Mouse (Mus musculus) c-Kit-positive CD71-positive TER-119-negative erythroid progenitor cells, embryonic 14.5 days (primary cell): ENCODE results near the gene St6galnac5.

ENCODE experiments used
- DNase-seq: peaks from one replicate; pipeline ENCODE4 v3.0.0-alpha.2; 2013; ENCODE audit warnings: low read depth

The St6galnac5 gene

GRCm38 (mm10) chr3:152867654-152868525 lies 114.2 kb downstream of the St6galnac5 start:
- no peak for DNase-seq

DNA sequence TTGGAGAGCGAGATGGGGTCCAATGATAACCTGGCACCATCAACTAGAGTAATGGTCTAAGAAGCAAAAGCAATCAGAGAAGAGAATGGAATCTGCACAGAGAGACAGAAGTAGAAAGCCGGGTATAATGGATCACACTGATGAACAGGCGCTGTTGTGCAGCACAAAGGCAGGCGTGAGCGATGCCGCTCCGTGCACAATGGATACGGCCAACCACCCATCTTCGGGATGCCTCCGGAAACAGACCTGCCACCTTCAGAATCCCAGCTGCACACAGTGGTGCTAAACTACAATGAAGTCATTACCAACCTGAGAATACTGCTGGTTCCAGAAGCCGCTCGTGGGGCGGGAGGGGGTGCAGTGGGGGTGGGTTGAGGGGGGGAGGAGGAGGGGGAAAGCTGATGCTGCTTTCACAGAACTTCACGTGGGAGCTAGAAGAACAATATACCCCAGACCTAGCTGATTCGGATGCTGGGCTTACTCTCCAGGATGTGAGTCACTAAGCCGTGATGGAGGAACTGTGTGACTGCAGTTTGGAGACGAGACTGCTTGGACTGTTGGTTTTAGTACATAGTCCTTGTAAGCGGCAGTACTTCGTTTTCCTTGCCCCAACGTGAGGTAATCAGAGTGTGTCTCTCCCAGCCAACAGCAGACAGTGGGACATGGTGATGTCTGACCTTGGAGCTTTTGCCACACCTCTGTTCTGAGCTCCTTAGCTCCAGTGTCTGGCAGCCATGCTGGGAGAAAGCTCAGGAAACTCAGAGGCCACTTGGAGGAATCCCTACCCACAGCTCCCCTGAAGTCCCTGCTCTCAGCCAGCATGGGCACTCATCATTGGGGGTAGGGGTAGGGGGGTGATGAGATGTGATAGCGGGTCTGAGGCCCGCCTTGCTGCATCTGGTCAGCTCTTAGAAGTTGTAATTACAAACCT lies 115.7 kb downstream of the St6galnac5 start:
- no peak for DNase-seq

- no peak for DNase-seq
Observed at GRCm38 (mm10) chr3:152861978-152862377, 120.1 kb downstream of the St6galnac5 start.

- DNase-seq: no peak
Observed at GRCm38 (mm10) chr3:152861450-152861849, 120.6 kb downstream of the St6galnac5 start.

DNA sequence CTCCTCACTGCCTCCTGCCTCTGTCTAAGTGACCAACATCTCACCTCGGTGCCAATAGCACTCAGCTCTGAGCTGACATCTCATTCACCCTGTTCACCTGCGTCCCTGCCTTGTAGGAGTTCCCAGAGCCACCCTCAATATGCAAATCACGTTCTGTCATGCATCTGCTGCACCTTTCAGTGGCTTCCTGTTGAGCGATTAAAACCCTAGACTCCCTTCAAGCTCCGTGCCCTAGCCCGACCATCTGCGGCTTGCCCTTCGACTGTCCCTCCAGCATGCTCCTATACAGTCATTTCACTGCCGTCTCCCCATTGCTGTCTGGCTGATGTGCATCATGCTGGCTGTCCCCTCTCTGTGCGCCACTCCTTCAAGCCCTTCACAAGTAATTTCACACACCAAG lies 126.0 kb downstream of the St6galnac5 start:
- DNase-seq: no peak

- no peak for DNase-seq
Observed at GRCm38 (mm10) chr3:152855006-152855614, 126.9 kb downstream of the St6galnac5 start.

- no peak for DNase-seq
Observed at GRCm38 (mm10) chr3:152843925-152844324, 138.1 kb downstream of the St6galnac5 start.

DNA sequence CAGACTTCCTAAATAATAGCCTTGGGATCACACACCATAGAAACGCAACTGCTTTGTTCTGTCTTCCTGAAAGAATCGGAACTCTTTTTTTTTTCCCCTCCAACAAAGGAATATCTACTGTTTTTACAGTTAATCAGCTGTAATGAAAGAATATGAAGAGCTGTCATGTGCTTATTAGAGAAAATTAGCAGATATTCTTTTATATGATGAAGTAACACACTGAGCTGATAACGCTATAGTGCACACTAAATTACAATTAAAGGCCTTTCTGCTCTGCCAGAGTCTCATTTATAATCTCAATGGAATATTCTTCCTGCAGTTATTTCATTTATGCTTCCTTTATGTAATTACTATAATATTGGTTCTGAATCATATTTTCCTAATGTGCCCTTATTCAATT lies 139.4 kb downstream of the St6galnac5 start:
- no peak for DNase-seq

DNA sequence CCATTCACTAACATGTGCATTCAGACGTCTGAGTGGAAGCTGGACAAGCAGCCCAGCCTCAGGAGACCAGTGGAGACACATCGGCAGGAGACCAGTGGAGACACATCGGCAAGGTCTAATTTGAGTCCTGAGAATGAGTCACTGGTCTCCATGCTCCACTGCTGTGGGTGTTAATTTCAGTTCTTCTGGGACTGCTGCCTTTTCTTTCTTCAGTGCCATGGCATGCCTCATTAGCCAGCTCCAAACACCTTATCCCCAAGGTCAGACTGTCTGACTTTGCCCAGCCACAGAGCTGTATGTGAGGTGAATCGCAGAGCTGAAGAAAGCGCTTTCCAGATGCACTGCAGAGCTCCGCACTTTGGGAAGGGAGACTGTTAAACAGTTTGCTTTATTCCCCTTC lies 140.8 kb downstream of the St6galnac5 start:
- DNase-seq: no peak

GRCm38 (mm10) chr3:152837938-152838337 lies 144.1 kb downstream of the St6galnac5 start:
- DNase-seq: no peak

DNA sequence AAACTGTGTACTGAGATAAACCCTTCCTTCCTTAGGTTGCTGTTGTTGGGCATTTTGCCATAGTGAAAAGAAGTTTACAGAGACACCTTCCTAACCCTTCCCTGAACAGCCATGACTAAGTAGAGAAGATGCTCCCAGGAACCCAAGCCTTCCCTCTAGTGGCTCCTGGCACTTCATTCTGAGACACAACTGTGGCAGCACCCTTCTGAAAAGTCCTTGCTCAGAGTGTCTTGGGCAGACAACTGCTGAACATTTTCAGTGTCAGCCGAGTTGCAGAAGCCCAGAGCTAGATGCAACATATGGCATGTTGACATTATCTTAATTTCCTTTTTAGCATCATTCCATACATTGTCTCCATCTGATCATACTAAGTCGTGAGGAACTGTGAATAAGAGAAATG lies 144.6 kb downstream of the St6galnac5 start:
- DNase-seq: no peak

GRCm38 (mm10) chr3:152832436-152832835 lies 149.6 kb downstream of the St6galnac5 start:
- no peak for DNase-seq

DNA sequence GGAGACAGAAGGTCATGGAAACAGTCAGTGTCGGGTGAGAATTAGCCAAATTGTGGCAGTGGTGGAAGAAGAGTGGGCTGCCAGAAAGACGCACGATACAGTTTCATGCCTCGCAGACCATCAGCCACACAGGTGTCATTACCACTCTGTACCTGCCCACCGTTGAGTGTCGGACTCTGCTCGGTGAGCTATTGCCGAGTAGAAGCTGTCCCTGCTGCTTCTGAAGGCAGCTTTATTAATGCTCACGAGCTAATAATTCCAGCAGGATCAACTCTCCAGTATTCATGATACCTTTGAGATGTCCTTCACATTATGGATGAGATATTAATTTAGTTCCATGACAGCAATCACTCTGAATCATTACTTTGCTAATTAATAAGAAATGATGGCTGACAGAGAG lies 150.1 kb downstream of the St6galnac5 start:
- DNase-seq: no peak

GRCm38 (mm10) chr3:152831377-152831776 lies 150.7 kb downstream of the St6galnac5 start:
- DNase-seq: no peak

DNA sequence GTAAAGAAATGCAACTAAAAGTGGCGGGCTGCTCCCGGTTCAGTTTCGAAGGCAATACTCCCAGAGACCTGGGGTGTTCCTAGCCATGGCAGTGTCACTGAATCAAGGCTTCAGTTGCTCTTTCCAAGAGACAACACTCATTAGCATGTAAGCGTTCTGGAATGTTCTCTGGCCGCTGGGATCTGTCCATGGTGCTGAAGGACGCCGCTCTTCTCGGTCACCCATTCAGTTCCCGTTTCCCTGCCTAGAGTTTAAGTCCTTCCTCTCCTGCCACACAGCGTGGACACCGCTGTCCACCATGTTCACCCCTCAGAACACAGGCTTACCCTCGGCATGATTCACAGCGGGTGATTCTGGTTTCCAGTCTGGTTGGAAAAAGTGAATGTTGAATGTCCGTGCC lies 160.8 kb downstream of the St6galnac5 start:
- DNase-seq: peak; percentile 32

DNA sequence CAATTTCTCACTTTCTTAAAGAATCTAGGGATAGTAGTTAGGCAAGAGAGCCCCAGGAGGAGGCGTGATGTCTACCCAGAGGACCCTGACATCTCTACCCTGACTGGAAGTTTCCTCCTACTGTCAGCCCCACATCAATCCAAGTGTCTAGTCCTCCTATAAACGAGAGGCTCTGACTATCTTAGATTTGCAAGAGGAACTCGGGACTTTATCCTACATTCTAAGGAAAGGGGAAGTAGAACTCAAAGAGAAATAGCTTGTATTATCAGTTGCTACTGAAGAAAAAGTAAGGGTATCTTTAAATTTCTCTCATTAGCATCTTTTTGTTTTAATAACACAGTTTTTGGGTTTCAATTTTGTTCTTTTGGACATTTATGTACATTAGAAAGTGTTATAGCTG lies 161.6 kb downstream of the St6galnac5 start:
- DNase-seq: no peak

DNA sequence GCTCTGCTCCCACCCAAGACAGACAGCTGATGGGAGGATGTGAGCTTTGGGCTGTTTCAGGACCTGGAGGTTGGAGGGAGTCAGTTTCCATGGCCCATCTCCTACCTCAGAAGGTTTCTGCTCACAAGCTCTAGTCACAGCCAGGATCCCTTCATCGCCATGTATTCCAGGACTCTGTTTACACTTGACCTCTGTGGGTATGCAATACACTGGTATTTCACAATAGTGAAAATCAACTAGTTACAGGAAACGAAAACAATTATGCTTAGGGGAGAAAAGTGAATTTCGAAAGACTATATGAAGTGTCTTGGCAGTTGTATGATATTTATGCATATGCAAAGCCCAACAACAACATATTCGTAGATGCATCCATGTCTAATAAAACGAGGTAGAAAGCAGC lies 166.9 kb downstream of the St6galnac5 start:
- DNase-seq: no peak

DNA sequence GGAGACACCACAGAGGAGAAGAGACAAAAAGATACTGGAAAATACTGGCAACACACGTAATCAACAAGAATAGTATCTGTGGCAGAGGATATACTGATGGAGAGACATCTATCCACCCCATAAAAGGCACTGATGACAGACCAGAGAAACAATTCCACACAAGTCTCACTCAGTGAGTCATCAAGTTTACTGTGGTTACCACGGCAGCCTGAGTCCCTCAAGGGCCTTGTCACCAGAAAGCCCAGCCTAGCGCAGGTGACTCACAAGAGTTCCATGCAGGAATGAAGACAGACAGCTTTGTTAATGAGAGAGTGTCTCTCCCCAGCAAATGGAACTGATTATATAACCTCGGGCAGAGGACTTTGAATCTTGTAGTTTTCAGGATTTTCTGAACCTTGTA lies 168.1 kb downstream of the St6galnac5 start:
- no peak for DNase-seq

GRCm38 (mm10) chr3:152799738-152800431 lies 182.2 kb downstream of the St6galnac5 start:
- peak; percentile 28 for DNase-seq

DNA sequence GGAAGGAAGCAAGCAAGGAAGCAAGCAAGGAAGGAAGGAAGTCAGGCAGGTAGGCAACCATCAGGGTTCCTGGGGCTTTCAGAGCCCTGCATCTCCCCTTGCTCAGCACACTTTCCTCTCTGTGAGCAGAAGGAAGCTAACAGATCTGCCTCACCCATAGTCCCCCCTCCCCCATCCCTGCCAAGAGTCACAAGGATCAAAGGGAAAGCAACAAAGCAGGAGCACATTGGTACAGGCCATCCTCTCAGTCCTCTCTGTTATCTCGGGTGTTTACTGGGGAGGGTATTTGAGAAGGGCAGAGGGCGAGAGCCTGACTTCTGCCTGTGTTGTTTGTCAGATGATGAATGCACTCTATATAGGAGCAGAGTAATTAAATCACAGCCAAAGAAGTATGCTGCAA lies 184.7 kb downstream of the St6galnac5 start:
- DNase-seq: no peak

DNA sequence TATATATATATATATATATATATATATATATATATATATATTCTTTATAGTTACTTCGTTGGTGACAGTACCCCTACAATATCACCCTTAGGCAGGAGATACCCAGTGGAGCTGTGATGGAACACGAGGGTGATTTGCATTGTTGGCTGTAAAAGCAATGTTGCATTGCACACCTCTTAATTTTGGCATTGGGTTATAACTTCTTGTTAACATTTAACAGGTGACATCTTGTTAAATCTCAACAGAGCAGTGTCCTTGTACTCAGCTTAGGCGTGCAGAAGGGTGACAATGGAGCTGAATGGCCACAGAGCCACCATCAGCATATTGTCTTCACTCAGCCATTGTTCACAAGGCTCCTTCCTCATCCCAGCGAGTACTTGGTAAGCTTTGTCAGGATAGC lies 185.8 kb downstream of the St6galnac5 start:
- DNase-seq: no peak

DNA sequence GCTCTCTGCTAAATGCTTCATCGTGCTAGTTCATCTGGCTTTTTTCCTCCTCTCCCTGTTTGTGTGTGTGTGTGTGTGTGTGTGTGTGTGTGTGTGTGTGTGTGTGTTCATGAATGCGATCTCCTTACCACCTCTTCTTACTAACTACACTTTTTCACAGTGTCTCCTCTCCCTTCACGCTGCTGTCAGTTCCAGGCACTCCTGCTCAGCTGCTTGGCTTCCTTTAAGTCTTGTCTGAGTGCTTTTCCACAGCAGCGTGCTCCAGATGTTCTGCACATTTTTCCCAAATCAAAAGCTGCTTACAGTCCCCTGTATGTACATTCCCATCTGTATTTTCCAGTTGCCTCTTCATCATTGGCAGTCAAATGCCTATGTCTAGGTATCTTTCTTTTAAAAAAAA lies 189.0 kb downstream of the St6galnac5 start:
- no peak for DNase-seq
